Mouse (Mus musculus) stomach, embryonic 16.5 days (tissue): ENCODE measurements around the gene Uhrf1. TPM values are rescaled to one million over a fixed set of nuclear protein-coding genes. Genes with fewer than 3 reads are reported as not detected.

ENCODE experiments used
- ATAC-seq: fragments of 200-750 bp; cut with Nextera tagmentation; 2 replicates; pipeline ENCODE4 v1.8.0; 2017; ENCODE audit warnings: moderate number of reproducible peaks, moderate TSS enrichment; ENCODE audit not compliant: insufficient read depth, low FRiP score
- H3K27ac ChIP-seq: fragments of 300-500 bp; sonication (generic); 2 replicates; pipeline ENCODE4 v1.5.1; 2014; ENCODE audit warnings: low read length
- H3K27me3 ChIP-seq: fragments of 300-500 bp; sonication (generic); 2 replicates; pipeline ENCODE4 v1.6.1; 2014; ENCODE audit warnings: low read length, control low read depth, mixed read lengths; ENCODE audit not compliant: control insufficient read depth, insufficient read depth
- H3K36me3 ChIP-seq: fragments of 300-500 bp; sonication (generic); 2 replicates; pipeline ENCODE4 v1.6.1; 2014; ENCODE audit warnings: low read length; ENCODE audit not compliant: control insufficient read depth, insufficient read depth
- H3K4me1 ChIP-seq: fragments of 300-500 bp; sonication (generic); 2 replicates; pipeline ENCODE4 v1.6.1; 2014; ENCODE audit warnings: low read length, control low read depth, mixed read lengths; ENCODE audit not compliant: control insufficient read depth, insufficient read depth
- H3K4me2 ChIP-seq: fragments of 300-500 bp; sonication (generic); 2 replicates; pipeline ENCODE4 v1.6.1; 2014; ENCODE audit warnings: low read depth, low read length, mixed read lengths
- H3K4me3 ChIP-seq: fragments of 300-500 bp; sonication (generic); replicated peaks from 2 replicates; pipeline ENCODE4 v1.5.1; 2014; ENCODE audit warnings: mild to moderate bottlenecking, low read length
- H3K9ac ChIP-seq: fragments of 300-500 bp; sonication (generic); 2 replicates; pipeline ENCODE4 v1.6.1; 2014; ENCODE audit warnings: low read length
- H3K9me3 ChIP-seq: fragments of 300-500 bp; sonication (generic); replicated peaks from 2 replicates; pipeline ENCODE4 v1.6.1; 2016; ENCODE audit warnings: low read length, control low read depth; ENCODE audit not compliant: control insufficient read depth
- WGBS: fragments of 180-500 bp; shearing (Covaris S2); extraction: QIAGEN DNeasy Blood & Tissue Kit; methylation state at CpG from one replicate; pipeline ENCODE4 v1.1.7; 2014; 5-methylcytosine and 5-hydroxymethylcytosine counted together
- polyA plus RNA-seq: library from polyadenylated mRNA; unstranded; fragments of >200 nt; fragmentation: Nextera tagmentation; extraction: Ambion mirVana; gene quantifications from 2 replicates; pipeline ENCODE4 v1.2.1, GENCODE M21; 2015

Uhrf1 gene
- polyA plus RNA-seq, 1 experiment from 2014 or later: 90.4 TPM

DNA sequence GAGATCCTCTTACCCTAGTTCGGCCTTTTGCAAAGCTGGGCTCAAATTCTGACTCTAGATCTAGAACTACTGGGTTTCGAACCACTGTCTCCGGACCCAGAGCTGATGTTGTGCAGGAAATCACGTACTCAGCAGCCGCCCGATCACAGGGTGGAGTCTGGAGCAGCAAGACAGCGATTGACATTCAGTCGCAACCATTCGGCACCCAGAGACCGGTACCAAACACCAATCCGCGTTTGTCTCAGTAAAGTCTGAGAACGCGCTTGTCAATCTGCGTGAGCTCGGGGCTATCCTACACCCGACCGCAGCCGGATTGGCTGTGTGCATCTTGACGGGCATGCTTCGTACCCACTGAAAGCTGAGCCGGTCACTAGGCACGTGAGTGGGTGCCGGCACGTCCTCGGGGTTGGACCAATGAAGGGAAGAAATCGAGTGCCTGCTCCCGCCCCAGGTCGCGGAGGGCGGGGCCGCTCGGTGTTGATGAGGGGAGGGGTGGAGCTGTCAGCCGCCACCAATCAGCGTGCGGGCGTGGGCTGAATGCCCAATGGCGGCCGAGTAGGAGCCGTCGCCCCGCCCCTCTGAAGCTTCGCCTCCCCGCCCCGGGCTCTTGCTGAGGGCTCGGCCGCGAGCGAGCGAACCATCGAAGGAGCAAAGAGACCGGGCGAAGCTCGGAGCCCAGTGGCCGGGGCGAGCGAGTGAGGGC is 22.5 kb downstream of the Uhrf1 start, which contains the start of gene Kdm4b:
TSS of gene Kdm4b (plus strand) at position 613 of the 703 bp plus-strand sequence.
- H3K4me1 ChIP-seq: peaks cover 24% of the 10 kb centered on the region
- peak within 1 kb of the TSS; percentile 93 for H3K4me2 ChIP-seq
- H3K4me3 ChIP-seq: peak within 1 kb of the TSS; percentile 79
- H3K9me3 ChIP-seq: no peaks in the 10 kb centered on the region
- peaks cover 3% of the 10 kb centered on the region; the same call in 1 of the 2 replicates for H3K36me3 ChIP-seq
- H3K9ac ChIP-seq: peak within 1 kb of the TSS; percentile 96
- H3K27ac ChIP-seq: peak within 1 kb of the TSS; percentile 97
- no peaks in the 10 kb centered on the region for H3K27me3 ChIP-seq
- ATAC-seq: peak; percentile 98
- WGBS: under 1% methylated on average over 57 of the region's 57 CpGs

DNA sequence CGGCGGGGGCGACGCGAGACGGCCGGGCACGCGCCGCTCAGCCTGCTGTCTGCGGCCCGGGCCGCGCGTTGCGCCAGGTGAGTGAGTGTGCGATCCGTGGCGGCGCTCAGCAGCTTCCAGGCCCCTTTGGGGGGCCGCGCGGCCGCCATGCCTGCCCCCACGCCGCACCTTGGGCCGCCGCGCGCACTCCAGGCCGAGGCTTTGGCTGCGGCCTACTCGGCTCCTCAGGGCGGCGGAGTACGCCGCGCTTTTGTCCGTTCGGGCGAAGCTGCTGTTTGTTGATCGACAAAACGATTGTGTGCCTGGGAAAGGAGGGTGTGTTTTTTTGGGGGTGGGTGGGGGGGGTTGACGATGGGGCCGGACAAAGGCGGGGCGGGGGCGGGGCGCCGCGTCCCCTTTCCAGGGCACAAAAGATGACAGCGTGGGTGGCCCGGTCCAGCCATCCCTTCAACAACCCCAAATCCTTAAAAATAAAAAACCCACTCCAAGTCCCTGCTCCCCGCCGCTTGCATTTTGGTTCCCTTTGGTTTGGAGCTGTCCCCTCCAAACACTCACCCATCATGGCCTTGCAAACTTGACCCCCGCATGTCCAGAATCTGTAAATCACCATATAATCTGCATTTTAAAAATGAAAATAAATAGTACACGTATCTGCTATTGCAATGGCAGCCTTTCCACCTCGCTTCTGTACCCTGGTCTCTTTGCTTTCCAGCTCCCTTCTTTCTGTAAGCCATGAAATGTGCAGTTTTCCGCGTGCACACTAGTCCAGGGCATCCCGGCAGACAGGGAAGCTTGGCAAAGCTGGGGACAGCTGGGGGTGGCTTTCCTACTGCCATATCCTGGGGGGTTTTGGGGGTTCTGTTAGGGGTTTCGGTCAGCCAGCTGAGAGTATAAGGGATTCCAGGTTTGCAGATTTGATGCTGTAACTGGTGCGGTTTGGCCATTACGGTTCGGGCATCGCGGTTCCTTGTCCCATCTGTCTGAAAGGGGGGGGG is 23.3 kb downstream of the Uhrf1 start:
- peak; percentile 22 for ATAC-seq
- 1% methylated on average over 60 of the region's 67 CpGs for WGBS
- H3K4me2 ChIP-seq: peak overlapping the region; percentile 93
- H3K36me3 ChIP-seq: peaks cover 3% of the 10 kb centered on the region; the same call in 1 of the 2 replicates
- H3K27me3 ChIP-seq: no peaks in the 10 kb centered on the region
- H3K27ac ChIP-seq: peak overlapping the region; percentile 97
- H3K4me1 ChIP-seq: peaks cover 24% of the 10 kb centered on the region
- no peaks in the 10 kb centered on the region for H3K9me3 ChIP-seq
- H3K9ac ChIP-seq: peak overlapping the region; percentile 96
- peak overlapping the region; percentile 79 for H3K4me3 ChIP-seq

DNA sequence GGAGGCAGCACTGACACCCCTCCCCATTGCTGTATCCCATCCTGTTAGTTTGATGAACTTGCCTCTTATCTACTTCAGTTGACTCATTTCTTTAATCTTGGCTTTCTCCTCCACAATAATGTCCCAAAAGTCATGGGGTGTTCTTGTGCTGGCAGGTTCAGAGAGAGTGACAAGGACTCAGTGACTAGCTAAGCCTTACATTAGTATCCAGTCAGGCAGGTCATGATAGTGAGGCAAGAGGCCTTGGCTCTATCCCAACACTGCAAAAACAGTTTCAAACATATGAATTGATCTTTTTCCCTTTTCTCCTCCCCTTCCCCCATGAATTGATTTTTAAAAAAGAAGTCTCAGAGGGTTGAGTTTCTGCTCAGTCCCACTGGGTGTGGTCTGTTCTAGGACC is 26.1 kb downstream of the Uhrf1 start:
- Histone ChIP-seq H3K27ac (no peak overlapping the region), H3K4me3 (no peak overlapping the region), H3K9me3 (no peaks in the 10 kb centered on the region), H3K4me2 (no peak overlapping the region), H3K27me3 (no peaks in the 10 kb centered on the region), H3K4me1 (peaks cover 24% of the 10 kb centered on the region), H3K36me3 (no peaks in the 10 kb centered on the region), H3K9ac (no peak overlapping the region)
- no peak for ATAC-seq

DNA sequence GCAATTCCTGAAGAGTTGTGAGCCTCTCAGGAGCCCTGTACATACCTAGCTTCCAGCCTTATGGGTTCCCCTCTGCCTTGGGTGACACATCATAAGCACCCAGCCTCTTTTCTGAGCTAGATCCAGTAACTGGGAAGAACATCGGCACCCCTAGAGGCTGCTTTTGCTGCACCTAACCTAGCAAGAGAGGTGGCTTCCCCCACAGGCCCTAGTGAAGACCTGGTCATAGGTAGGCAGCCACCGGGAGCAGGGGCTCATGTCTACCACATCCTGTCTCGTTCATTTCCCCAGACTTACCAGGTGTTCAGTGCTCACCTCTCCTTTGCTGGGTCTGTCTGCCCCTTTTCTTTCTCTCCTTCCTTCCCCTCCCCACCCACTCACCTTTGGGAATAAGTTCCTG is 27.2 kb downstream of the Uhrf1 start:
- no peaks in the 10 kb centered on the region; the same call in 1 of the 2 replicates for H3K36me3 ChIP-seq
- WGBS: 61% methylated on average over 3 of the region's 3 CpGs
- H3K9ac ChIP-seq: 0 out of 2 replicates have a peak overlapping the region, but pooled peaks have one; percentile 6
- H3K27me3 ChIP-seq: no peaks in the 10 kb centered on the region
- H3K27ac ChIP-seq: no peak overlapping the region
- ATAC-seq: no peak
- H3K9me3 ChIP-seq: no peaks in the 10 kb centered on the region
- peaks cover 21% of the 10 kb centered on the region for H3K4me1 ChIP-seq
- H3K4me2 ChIP-seq: no peak overlapping the region
- no peak overlapping the region for H3K4me3 ChIP-seq

DNA sequence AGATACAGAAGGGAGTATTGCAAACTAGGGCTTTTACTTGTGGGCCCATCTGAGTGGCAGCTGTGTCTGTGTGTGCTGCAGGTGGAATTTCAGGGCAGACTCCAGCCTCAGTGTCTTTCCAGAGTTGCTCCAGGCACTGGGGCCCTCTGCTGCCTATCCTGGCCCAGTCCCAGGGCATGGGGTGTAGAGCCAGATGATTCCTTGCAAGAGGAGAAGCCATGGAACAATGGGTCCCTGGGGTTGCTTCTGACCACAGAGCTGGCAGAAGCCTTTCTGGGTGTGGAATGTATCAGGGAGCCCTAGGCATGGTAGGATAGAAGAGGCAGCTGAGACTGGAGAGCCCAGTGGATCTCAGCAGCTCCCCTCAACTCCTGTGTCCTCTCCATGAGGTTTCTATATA is 28.1 kb downstream of the Uhrf1 start:
- no peak for ATAC-seq

DNA sequence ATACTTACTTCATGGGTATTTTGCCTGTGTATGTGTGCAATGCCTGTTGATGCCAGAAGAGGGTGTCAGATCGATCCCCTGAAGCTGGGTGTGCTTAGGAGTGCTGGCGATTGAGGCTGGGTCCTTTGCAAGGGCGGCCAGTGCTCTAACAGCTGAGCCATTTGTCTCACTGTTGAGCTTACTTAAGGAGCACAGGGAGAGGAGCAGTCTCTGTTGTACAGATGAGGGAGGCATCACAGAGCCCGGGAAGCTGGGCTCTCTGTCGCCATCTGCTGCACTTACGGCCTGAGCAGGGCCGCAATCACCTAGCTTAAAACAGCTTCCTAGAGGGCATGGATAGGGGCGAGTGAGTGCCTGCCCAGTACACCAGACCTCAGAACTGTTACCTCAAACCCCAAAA is 29.9 kb downstream of the Uhrf1 start:
- no peaks in the 10 kb centered on the region for H3K9me3 ChIP-seq
- H3K4me1 ChIP-seq: peaks cover 11% of the 10 kb centered on the region
- H3K27me3 ChIP-seq: no peaks in the 10 kb centered on the region
- no peak for ATAC-seq
- WGBS: 43% methylated on average over 8 of the region's 8 CpGs
- no peak overlapping the region for H3K9ac ChIP-seq
- no peaks in the 10 kb centered on the region; the same call in 1 of the 2 replicates for H3K36me3 ChIP-seq
- no peak overlapping the region for H3K4me2 ChIP-seq
- H3K27ac ChIP-seq: no peak overlapping the region
- H3K4me3 ChIP-seq: no peak overlapping the region

More for the DNA sequence above, 28.1 kb downstream of the Uhrf1 start:
- H3K27me3 ChIP-seq: no peaks in the 10 kb centered on the region
- no peak overlapping the region for H3K27ac ChIP-seq
- no peak overlapping the region for H3K4me2 ChIP-seq
- peaks cover 21% of the 10 kb centered on the region for H3K4me1 ChIP-seq
- H3K9me3 ChIP-seq: no peaks in the 10 kb centered on the region
- no peaks in the 10 kb centered on the region; the same call in 1 of the 2 replicates for H3K36me3 ChIP-seq
- H3K9ac ChIP-seq: peak overlapping the region; percentile 4; the same call in 1 of the 2 replicates
- no peak overlapping the region for H3K4me3 ChIP-seq

DNA sequence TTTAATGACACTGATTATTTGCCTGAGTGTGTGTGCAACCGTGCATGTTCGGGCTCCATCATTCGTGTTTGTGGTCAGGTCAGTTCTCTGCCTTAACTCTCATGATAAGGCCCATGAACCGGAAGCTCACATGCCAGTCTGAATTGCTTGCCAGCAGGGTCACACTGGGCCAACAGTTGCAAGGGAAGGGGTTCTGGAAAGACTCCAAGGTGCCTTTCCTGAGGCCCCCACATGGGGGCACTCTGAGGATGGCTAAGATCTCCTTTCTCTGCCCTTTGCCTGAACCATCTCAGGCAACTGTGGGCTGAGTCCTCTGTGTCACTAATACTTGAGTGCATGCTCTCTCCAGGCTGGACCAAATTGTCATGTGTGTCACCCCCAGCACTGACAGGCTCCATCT is 34.1 kb downstream of the Uhrf1 start:
- no peaks in the 10 kb centered on the region for H3K9me3 ChIP-seq
- no peak overlapping the region for H3K4me3 ChIP-seq
- H3K9ac ChIP-seq: no peak overlapping the region
- H3K27me3 ChIP-seq: no peaks in the 10 kb centered on the region
- no peaks in the 10 kb centered on the region; the same call in 1 of the 2 replicates for H3K36me3 ChIP-seq
- H3K4me2 ChIP-seq: no peak overlapping the region
- WGBS: 53% methylated on average over 4 of the region's 4 CpGs
- H3K27ac ChIP-seq: no peak overlapping the region
- ATAC-seq: no peak
- 0 out of 2 replicates have a peak, but pooled peaks cover 4% of the 10 kb centered on the region for H3K4me1 ChIP-seq

DNA sequence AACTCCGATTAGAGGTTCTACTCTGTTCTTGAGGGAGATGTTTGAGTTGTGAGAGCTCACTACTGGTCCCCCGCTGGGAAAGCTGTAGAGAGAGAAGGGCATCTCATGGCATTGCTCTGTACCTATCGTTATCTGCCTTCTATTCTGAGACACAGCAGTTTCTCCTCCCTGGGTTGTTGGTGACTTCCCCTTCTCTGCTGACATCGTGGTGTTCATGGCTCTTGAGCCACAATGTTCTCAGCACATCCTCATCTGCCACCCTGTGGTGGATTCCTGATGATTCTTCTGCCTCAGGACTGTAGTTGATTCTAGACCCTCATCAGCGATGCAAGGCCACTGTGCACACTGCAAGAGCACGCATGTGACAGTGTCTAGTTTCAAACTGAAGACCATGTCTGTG is 34.7 kb downstream of the Uhrf1 start:
- H3K36me3 ChIP-seq: no peaks in the 10 kb centered on the region; the same call in 1 of the 2 replicates
- H3K4me1 ChIP-seq: 0 out of 2 replicates have a peak, but pooled peaks cover 4% of the 10 kb centered on the region
- no peak overlapping the region for H3K27ac ChIP-seq
- H3K4me3 ChIP-seq: no peak overlapping the region
- H3K4me2 ChIP-seq: no peak overlapping the region
- WGBS: 91% methylated on average over 6 of the region's 6 CpGs
- H3K27me3 ChIP-seq: no peaks in the 10 kb centered on the region
- no peak overlapping the region for H3K9ac ChIP-seq
- ATAC-seq: no peak
- H3K9me3 ChIP-seq: no peaks in the 10 kb centered on the region
